Mouse (Mus musculus) midbrain, embryonic 10.5 days (tissue): ENCODE measurements around the gene Map3k14. TPM values are rescaled to one million over a fixed set of nuclear protein-coding genes. Genes with fewer than 3 reads are reported as not detected.
"Not testable (repeated sequence)": the region's sequence is repeated elsewhere in the genome, so short reads cannot be mapped to it uniquely, and the experiment has no call there.

Experiments used
- DNase-seq: peaks from one replicate; pipeline ENCODE4 v3.0.0-alpha.2; 2017; ENCODE audit warnings: low spot score
- H3K27ac ChIP-seq: fragments of 300-500 bp; sonication (generic); replicated peaks from 2 replicates; pipeline ENCODE4 v1.5.1; 2016; ENCODE audit warnings: mild to moderate bottlenecking
- H3K27me3 ChIP-seq: fragments of 300-500 bp; sonication (generic); 2 replicates; pipeline ENCODE4 v1.6.1; 2016; ENCODE audit warnings: low read depth, mild to moderate bottlenecking; ENCODE audit not compliant: poor library complexity, severe bottlenecking
- H3K36me3 ChIP-seq: fragments of 300-500 bp; sonication (generic); 2 replicates; pipeline ENCODE4 v1.6.1; 2016; ENCODE audit warnings: mild to moderate bottlenecking, moderate library complexity
- H3K4me1 ChIP-seq: fragments of 300-500 bp; sonication (generic); 2 replicates; pipeline ENCODE4 v1.6.1; 2016
- H3K4me3 ChIP-seq: fragments of 300-500 bp; sonication (generic); 2 replicates; pipeline ENCODE4 v1.5.1; 2016; ENCODE audit warnings: mild to moderate bottlenecking, moderate library complexity
- H3K9me3 ChIP-seq: fragments of 300-500 bp; sonication (generic); replicated peaks from 2 replicates; pipeline ENCODE4 v1.6.1; 2016; ENCODE audit warnings: mild to moderate bottlenecking
- WGBS: fragments of 180-500 bp; shearing (Covaris S2); methylation state at CpG from one replicate; pipeline ENCODE4 v1.1.7; 2016; 5-methylcytosine and 5-hydroxymethylcytosine counted together
- polyA plus RNA-seq: library from polyadenylated mRNA; unstranded; fragments of >200 nt; fragmentation: Nextera tagmentation; extraction: Ambion mirVana; gene quantifications from 2 replicates; pipeline ENCODE4 v1.2.1, GENCODE M21; 2016

The Map3k14 gene
- polyA plus RNA-seq, 1 experiment from 2014 or later = 4.4 TPM

GRCm38 (mm10) chr11:103292152-103292889, 25.0 kb upstream of the Map3k14 start:
- Histone ChIP-seq H3K36me3 (no peaks in the 10 kb centered on the region), H3K4me3 (no peak overlapping the region), H3K4me1 (peaks cover 12% of the 10 kb centered on the region), H3K27ac (0 out of 2 replicates have a peak overlapping the region, but pooled peaks have one; percentile 38), H3K27me3 (no peaks in the 10 kb centered on the region), H3K9me3 (no peaks in the 10 kb centered on the region)
- no peak for DNase-seq
- WGBS = 28% methylated on average over 14 of the region's 14 CpGs

- H3K9me3 ChIP-seq, H3K27me3 ChIP-seq, H3K36me3 ChIP-seq, H3K27ac ChIP-seq, H3K4me3 ChIP-seq, DNase-seq: not testable (repeated sequence)
- 93% methylated on average over 7 of the region's 7 CpGs for WGBS
- peaks cover 16% of the 10 kb centered on the region for H3K4me1 ChIP-seq
Observed at GRCm38 (mm10) chr11:103290841-103291240, 23.6 kb upstream of the Map3k14 start.

- DNase-seq = no peak
- no peaks in the 10 kb centered on the region for H3K27me3 ChIP-seq
- 80% methylated on average over 16 of the region's 16 CpGs for WGBS
- H3K4me3 ChIP-seq = no peak overlapping the region
- no peaks in the 10 kb centered on the region for H3K36me3 ChIP-seq
- no peaks in the 10 kb centered on the region for H3K9me3 ChIP-seq
- H3K27ac ChIP-seq = no peak overlapping the region
- peaks cover 20% of the 10 kb centered on the region for H3K4me1 ChIP-seq
Observed at GRCm38 (mm10) chr11:103288291-103288963, 21.2 kb upstream of the Map3k14 start.

GRCm38 (mm10) chr11:103286910-103287309, 19.6 kb upstream of the Map3k14 start:
- H3K9me3 ChIP-seq = no peaks in the 10 kb centered on the region
- H3K4me3 ChIP-seq = no peak overlapping the region
- H3K27me3 ChIP-seq = no peaks in the 10 kb centered on the region
- H3K4me1 ChIP-seq = peaks cover 16% of the 10 kb centered on the region
- DNase-seq = no peak
- H3K36me3 ChIP-seq = no peaks in the 10 kb centered on the region
- 93% methylated on average over 5 of the region's 5 CpGs for WGBS
- H3K27ac ChIP-seq = no peak overlapping the region

- Histone ChIP-seq H3K4me3 (no peak overlapping the region), H3K27ac (peak overlapping the region; percentile 58; the same call in 1 of the 2 replicates), H3K36me3 (no peaks in the 10 kb centered on the region), H3K27me3 (no peaks in the 10 kb centered on the region), H3K9me3 (no peaks in the 10 kb centered on the region), H3K4me1 (peaks cover 12% of the 10 kb centered on the region)
- no peak for DNase-seq
- WGBS = 56% methylated on average over 6 of the region's 6 CpGs
Observed at GRCm38 (mm10) chr11:103285951-103286350, 18.7 kb upstream of the Map3k14 start.

- 89% methylated on average over 10 of the region's 10 CpGs for WGBS
- no peak for DNase-seq
- H3K4me1 ChIP-seq = peaks cover 12% of the 10 kb centered on the region
- peak overlapping the region; percentile 23; the same call in 1 of the 2 replicates for H3K27ac ChIP-seq
- no peak overlapping the region for H3K4me3 ChIP-seq
- no peaks in the 10 kb centered on the region for H3K36me3 ChIP-seq
- no peaks in the 10 kb centered on the region for H3K9me3 ChIP-seq
- no peaks in the 10 kb centered on the region for H3K27me3 ChIP-seq
Observed at GRCm38 (mm10) chr11:103285276-103285675, 18.0 kb upstream of the Map3k14 start.

GRCm38 (mm10) chr11:103281784-103282183, 14.5 kb upstream of the Map3k14 start:
- Histone ChIP-seq H3K4me3 (no peak overlapping the region), H3K4me1 (peaks cover 12% of the 10 kb centered on the region), H3K36me3 (no peaks in the 10 kb centered on the region), H3K27ac (no peak overlapping the region), H3K9me3 (no peaks in the 10 kb centered on the region), H3K27me3 (no peaks in the 10 kb centered on the region)
- no peak for DNase-seq
- WGBS = 86% methylated on average over 7 of the region's 7 CpGs

GRCm38 (mm10) chr11:103276450-103276849, 9.2 kb upstream of the Map3k14 start:
- Histone ChIP-seq H3K27ac (no peak overlapping the region), H3K4me3 (no peak overlapping the region), H3K4me1 (peaks cover 14% of the 10 kb centered on the region), H3K9me3 (no peaks in the 10 kb centered on the region), H3K36me3 (no peaks in the 10 kb centered on the region), H3K27me3 (no peaks in the 10 kb centered on the region)
- 89% methylated on average over 8 of the region's 8 CpGs for WGBS
- no peak for DNase-seq

GRCm38 (mm10) chr11:103272888-103273287, 5.6 kb upstream of the Map3k14 start:
- no peak for DNase-seq
- WGBS = 95% methylated on average over 3 of the region's 3 CpGs
- Histone ChIP-seq H3K27me3 (no peaks in the 10 kb centered on the region), H3K27ac (no peak overlapping the region), H3K36me3 (no peaks in the 10 kb centered on the region), H3K4me1 (peaks cover 31% of the 10 kb centered on the region), H3K4me3 (no peak overlapping the region), H3K9me3 (no peaks in the 10 kb centered on the region)

GRCm38 (mm10) chr11:103271979-103272378, 4.7 kb upstream of the Map3k14 start:
- Histone ChIP-seq H3K4me1 (peaks cover 35% of the 10 kb centered on the region), H3K9me3 (no peaks in the 10 kb centered on the region), H3K27me3 (no peaks in the 10 kb centered on the region), H3K27ac (no peak overlapping the region), H3K4me3 (no peak overlapping the region), H3K36me3 (no peaks in the 10 kb centered on the region)
- WGBS = 76% methylated on average over 6 of the region's 6 CpGs
- DNase-seq = no peak

- no peaks in the 10 kb centered on the region for H3K36me3 ChIP-seq
- no peak for DNase-seq
- no peak overlapping the region for H3K27ac ChIP-seq
- H3K9me3 ChIP-seq = no peaks in the 10 kb centered on the region
- no peak overlapping the region for H3K4me3 ChIP-seq
- no peaks in the 10 kb centered on the region for H3K27me3 ChIP-seq
- 75% methylated on average over 5 of the region's 5 CpGs for WGBS
- peaks cover 60% of the 10 kb centered on the region for H3K4me1 ChIP-seq
Observed at GRCm38 (mm10) chr11:103269426-103269825, 2.2 kb upstream of the Map3k14 start.

- Histone ChIP-seq H3K27me3 (no peaks in the 10 kb centered on the region), H3K4me3 (no peak overlapping the region), H3K27ac (peak overlapping the region; percentile 92), H3K9me3 (no peaks in the 10 kb centered on the region), H3K36me3 (no peaks in the 10 kb centered on the region), H3K4me1 (peaks cover 65% of the 10 kb centered on the region)
- 92% methylated on average over 3 of the region's 3 CpGs for WGBS
- no peak for DNase-seq
Observed at GRCm38 (mm10) chr11:103268905-103269304, 1.6 kb upstream of the Map3k14 start.

GRCm38 (mm10) chr11:103268350-103268749, 1.1 kb upstream of the Map3k14 start:
- peak overlapping the region; percentile 67 for H3K4me3 ChIP-seq

More at GRCm38 (mm10) chr11:103268350-103268749, 1.1 kb upstream of the Map3k14 start:
- no peak for DNase-seq
- Histone ChIP-seq H3K4me1 (peaks cover 71% of the 10 kb centered on the region), H3K36me3 (no peaks in the 10 kb centered on the region), H3K27me3 (no peaks in the 10 kb centered on the region), H3K27ac (peak overlapping the region; percentile 92), H3K9me3 (no peaks in the 10 kb centered on the region)
- 87% methylated on average over 4 of the region's 4 CpGs for WGBS
